Comparison of ENCODE assay signal across 8 mouse cellular contexts in the genomic region with DNA sequence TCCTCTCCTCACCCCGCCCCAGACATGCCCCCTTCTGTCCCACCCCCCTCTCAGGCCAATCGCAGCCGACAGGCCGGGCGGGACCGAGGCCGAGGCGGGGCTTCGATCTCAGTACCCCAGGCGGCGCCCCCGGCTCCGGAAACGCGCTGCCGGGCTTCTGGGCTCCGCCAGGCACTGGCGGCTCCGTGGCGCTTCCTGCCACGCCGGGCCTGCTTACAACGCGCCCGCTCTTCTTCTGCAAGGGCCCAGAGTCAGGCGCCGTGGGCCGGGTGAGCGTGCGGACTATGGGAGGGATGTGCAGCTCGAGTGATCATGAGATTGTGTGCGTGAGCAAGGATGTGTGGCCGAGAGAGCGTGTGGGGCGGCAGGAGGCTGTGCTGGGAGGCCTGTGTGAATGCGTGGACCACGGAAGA. TPM values are rescaled to one million over a fixed set of nuclear protein-coding genes. Genes with fewer than 3 reads are reported as not detected.
DNase-seq lines count a peak whose midpoint lies in the region; ATAC-seq and TF ChIP-seq lines count a peak whose summit lies in the region.

A gene (plus strand): TSS at position 139 of the 413 bp plus-strand sequence.

- TF ChIP-seq POLR2A in myocyte (IDR thresholded peaks at IDR 0.05; ENCODE audit: insufficient read length, low read depth), result peak; percentile 76

- WGBS in embryonic facial prominence, embryonic 14.5 days, result 27% methylated on average over 35 of the region's 37 CpGs
- 14% methylated on average over 37 of the region's 37 CpGs for WGBS in heart, embryonic 10.5 days
- WGBS in kidney, embryonic 14.5 days, result 30% methylated on average over 37 of the region's 37 CpGs
- WGBS in stomach, embryonic 14.5 days, result 24% methylated on average over 37 of the region's 37 CpGs

- peak within 1 kb of the TSS; percentile 79 for H3K9ac ChIP-seq in embryonic facial prominence, embryonic 14.5 days (ENCODE audit: low read depth, low read length)
- H3K9ac ChIP-seq in kidney, embryonic 14.5 days (ENCODE audit: low read depth, low read length), result peak within 1 kb of the TSS; percentile 65
- peak within 1 kb of the TSS; percentile 57 for H3K9ac ChIP-seq in stomach, embryonic 14.5 days (replicated peaks; ENCODE audit: low read depth, low read length)

- peak within 1 kb of the TSS; percentile 59 for H3K4me3 ChIP-seq in embryonic facial prominence, embryonic 14.5 days (ENCODE audit: low read depth, low read length)
- H3K4me3 ChIP-seq in heart, embryonic 10.5 days, result peak within 1 kb of the TSS; percentile 69
- H3K4me3 ChIP-seq in kidney, embryonic 14.5 days (ENCODE audit: low read length), result peak within 1 kb of the TSS; percentile 57
- H3K4me3 ChIP-seq in myocyte, result peak within 1 kb of the TSS; percentile 49
- peak within 1 kb of the TSS; percentile 59 for H3K4me3 ChIP-seq in stomach, embryonic 14.5 days (ENCODE audit: low read depth, low read length)

- no peaks in the 10 kb centered on the region for H3K36me3 ChIP-seq in embryonic facial prominence, embryonic 14.5 days (ENCODE audit: control insufficient read depth, insufficient read depth, low read length)
- no peaks in the 10 kb centered on the region for H3K36me3 ChIP-seq in heart, embryonic 10.5 days
- no peaks in the 10 kb centered on the region for H3K36me3 ChIP-seq in kidney, embryonic 14.5 days (ENCODE audit: control insufficient read depth, insufficient read depth, low read length)
- peaks cover 5% of the 10 kb centered on the region for H3K36me3 ChIP-seq in myocyte (ENCODE audit: control insufficient read depth, insufficient read depth)
- H3K36me3 ChIP-seq in stomach, embryonic 14.5 days (ENCODE audit: control insufficient read depth, insufficient read depth, low read length), result no peaks in the 10 kb centered on the region

- H3K79me2 ChIP-seq in myocyte (ENCODE audit: control insufficient read depth, insufficient read depth), result peaks cover 22% of the 10 kb centered on the region

- no peaks in the 10 kb centered on the region for H3K9me3 ChIP-seq in embryonic facial prominence, embryonic 14.5 days (ENCODE audit: control insufficient read depth, low read length)
- no peaks in the 10 kb centered on the region for H3K9me3 ChIP-seq in heart, embryonic 10.5 days
- H3K9me3 ChIP-seq in kidney, embryonic 14.5 days (ENCODE audit: control insufficient read depth, low read length), result no peaks in the 10 kb centered on the region
- no peaks in the 10 kb centered on the region for H3K9me3 ChIP-seq in stomach, embryonic 14.5 days (ENCODE audit: control insufficient read depth, low read depth, low read length)

- peak within 1 kb of the TSS; percentile 60 for H3K4me2 ChIP-seq in embryonic facial prominence, embryonic 14.5 days (ENCODE audit: low read depth, low read length)
- H3K4me2 ChIP-seq in kidney, embryonic 14.5 days (replicated peaks; ENCODE audit: low read depth, low read length), result peak within 1 kb of the TSS; percentile 40
- H3K4me2 ChIP-seq in myocyte (ENCODE audit: low read depth), result peak within 1 kb of the TSS; percentile 69
- peak within 1 kb of the TSS; percentile 44 for H3K4me2 ChIP-seq in stomach, embryonic 14.5 days (replicated peaks; ENCODE audit: low read depth, low read length)

- H3K4me1 ChIP-seq in embryonic facial prominence, embryonic 14.5 days (ENCODE audit: control insufficient read depth, insufficient read depth, low read length), result peaks cover 4% of the 10 kb centered on the region; the same call in 1 of the 2 replicates
- H3K4me1 ChIP-seq in heart, embryonic 10.5 days, result no peaks in the 10 kb centered on the region; the same call in 1 of the 2 replicates
- no peaks in the 10 kb centered on the region for H3K4me1 ChIP-seq in kidney, embryonic 14.5 days (ENCODE audit: control insufficient read depth, insufficient read depth, low read length)
- H3K4me1 ChIP-seq in stomach, embryonic 14.5 days (ENCODE audit: control insufficient read depth, insufficient read depth, low read length), result no peaks in the 10 kb centered on the region

- peak; percentile 97 for ATAC-seq in embryonic facial prominence, embryonic 14.5 days (ENCODE audit: low read depth)
- ATAC-seq in kidney, embryonic 14.5 days (ENCODE audit: low FRiP score, low TSS enrichment), result peak; percentile 98
- peak; percentile 89 for ATAC-seq in stomach, embryonic 14.5 days (ENCODE audit: insufficient number of reproducible peaks, insufficient read depth, low FRiP score, low read depth)

- no peaks in the 10 kb centered on the region; the same call in 1 of the 2 replicates for H3K27me3 ChIP-seq in embryonic facial prominence, embryonic 14.5 days (replicated peaks; ENCODE audit: control insufficient read depth, insufficient read depth, low read length)
- no peaks in the 10 kb centered on the region; the same call in 1 of the 2 replicates for H3K27me3 ChIP-seq in heart, embryonic 10.5 days (ENCODE audit: insufficient read depth, poor library complexity, severe bottlenecking)
- H3K27me3 ChIP-seq in kidney, embryonic 14.5 days (ENCODE audit: control insufficient read depth, insufficient read depth, low read length), result no peaks in the 10 kb centered on the region
- H3K27me3 ChIP-seq in myocyte (ENCODE audit: control insufficient read depth, insufficient read depth, insufficient read length), result no peaks in the 10 kb centered on the region
- H3K27me3 ChIP-seq in stomach, embryonic 14.5 days (ENCODE audit: control insufficient read depth, insufficient read depth, low read length), result no peaks in the 10 kb centered on the region

- peak within 1 kb of the TSS; percentile 79 for H3K27ac ChIP-seq in embryonic facial prominence, embryonic 14.5 days (replicated peaks; ENCODE audit: low read depth, low read length)
- peak within 1 kb of the TSS; percentile 87 for H3K27ac ChIP-seq in heart, embryonic 10.5 days
- peak within 1 kb of the TSS; percentile 30; the same call in 1 of the 2 replicates for H3K27ac ChIP-seq in kidney, embryonic 14.5 days (ENCODE audit: low read depth, low read length)
- H3K27ac ChIP-seq in stomach, embryonic 14.5 days (ENCODE audit: low read length), result peak within 1 kb of the TSS; percentile 67; the same call in 1 of the 2 replicates

- H3ac ChIP-seq in myocyte (ENCODE audit: control insufficient read depth, insufficient read length), result peak within 1 kb of the TSS; percentile 34

- DNase-seq in 3T3-L1 (ENCODE audit: low read depth, low spot score), result peak; percentile 69
- peak; percentile 85 for DNase-seq in adrenal gland, postnatal 25 days
- peak; percentile 88 for DNase-seq in embryonic facial prominence, embryonic 14.5 days (ENCODE audit: low spot score)
- peak; percentile 90 for DNase-seq in heart, embryonic 10.5 days (ENCODE audit: low spot score)
- peak; percentile 80 for DNase-seq in liver

TF ChIP-seq in myocyte, 11 proteins besides CTCF, POLR2A, EP300 and RAD21:
- TF ChIP-seq POLR2AphosphoS2 (IDR thresholded peaks at IDR 0.05; ENCODE audit: insufficient read length, low read depth) (peak; percentile 57), CEBPB (IDR thresholded peaks at IDR 0.05; ENCODE audit: insufficient read depth, poor library complexity, severe bottlenecking) (no peak)
TF ChIP-seq in myocyte: peak in this region for 1.

RNA-seq across cellular contexts. Expression of the gene that starts here (rescaled TPM):
- total RNA-seq in adrenal gland, postnatal 25 days (2021), result 23.0 and 27.0 TPM in 2 replicates
- polyA plus RNA-seq in embryonic facial prominence, embryonic 14.5 days (2014; fragmentation: Nextera tagmentation; extraction: Ambion mirVana), result 27.1 and 28.1 TPM in 2 replicates
- polyA plus RNA-seq in heart, embryonic 10.5 days (2016; fragmentation: Nextera tagmentation; extraction: Ambion mirVana), result 12.7 and 13.6 TPM in 2 replicates
- polyA plus RNA-seq in kidney, embryonic 14.5 days (2014; fragmentation: Nextera tagmentation; extraction: Ambion mirVana), result 11.1 and 17.1 TPM in 2 replicates
- polyA plus RNA-seq in myocyte (2012; fragmentation: generic; extraction: Trizol), result 8.9 TPM
- 17.4 and 21.2 TPM in 2 replicates for polyA plus RNA-seq in stomach, embryonic 14.5 days (2014; fragmentation: Nextera tagmentation; extraction: Ambion mirVana)

Comparison
In these comparisons a context has a peak if more than half of its experiments do, and no peak if none do; other contexts are left out.
1. Peak in every context shown above with its lines: DNase-seq, ATAC-seq, H3K4me3 ChIP-seq and H3K27ac ChIP-seq.
2. H3K27ac ChIP-seq: peak in every context shown above with its lines; median percentile 87 in heart, embryonic 10.5 days; 79 in embryonic facial prominence, embryonic 14.5 days; 67 in stomach, embryonic 14.5 days; 30 in kidney, embryonic 14.5 days.